8 mouse cellular contexts compared by ENCODE assay signal in genomic region chr2:166291266-166291665, GRCm38 (mm10).
DNase-seq lines count a peak whose midpoint lies in the region; ATAC-seq and TF ChIP-seq lines count a peak whose summit lies in the region.

No protein-coding gene starts in this region.

- no peaks in the 10 kb centered on the region for H3K9me3 ChIP-seq in forebrain, embryonic 10.5 days
- no peaks in the 10 kb centered on the region for H3K9me3 ChIP-seq in forebrain, embryonic 12.5 days
- no peaks in the 10 kb centered on the region for H3K9me3 ChIP-seq in embryonic facial prominence, embryonic 14.5 days (ENCODE audit: control insufficient read depth, low read length)
- H3K9me3 ChIP-seq in intestine, postnatal 0 days (ENCODE audit: control insufficient read depth): no peaks in the 10 kb centered on the region

- no peaks in the 10 kb centered on the region for H3K36me3 ChIP-seq in forebrain, embryonic 10.5 days (replicated peaks)
- no peaks in the 10 kb centered on the region for H3K36me3 ChIP-seq in forebrain, embryonic 12.5 days (replicated peaks)
- H3K36me3 ChIP-seq in embryonic facial prominence, embryonic 14.5 days (ENCODE audit: control insufficient read depth, insufficient read depth, low read length): no peaks in the 10 kb centered on the region
- H3K36me3 ChIP-seq in intestine, postnatal 0 days (ENCODE audit: control insufficient read depth, insufficient read depth): no peaks in the 10 kb centered on the region

- peak overlapping the region; percentile 72 for H3K27ac ChIP-seq in forebrain, embryonic 10.5 days
- H3K27ac ChIP-seq in forebrain, embryonic 12.5 days: no peak overlapping the region
- H3K27ac ChIP-seq in embryonic facial prominence, embryonic 14.5 days (replicated peaks; ENCODE audit: low read depth, low read length): peak overlapping the region; percentile 15; the same call in 1 of the 2 replicates
- H3K27ac ChIP-seq in intestine, postnatal 0 days (ENCODE audit: low read depth, low read length): no peak overlapping the region

- H3K9ac ChIP-seq in forebrain, embryonic 12.5 days: no peak overlapping the region
- H3K9ac ChIP-seq in embryonic facial prominence, embryonic 14.5 days (ENCODE audit: low read depth, low read length): no peak overlapping the region
- no peak overlapping the region for H3K9ac ChIP-seq in intestine, postnatal 0 days (ENCODE audit: low read depth, low read length)

- ATAC-seq in forebrain, embryonic 12.5 days (ENCODE audit: low FRiP score): no peak
- peak; percentile 63; the same call in 1 of the 2 replicates for ATAC-seq in embryonic facial prominence, embryonic 14.5 days (ENCODE audit: low read depth)
- no peak for ATAC-seq in intestine, postnatal 0 days
- ATAC-seq in frontal cortex, adult (ENCODE audit: low TSS enrichment): no peak

- WGBS in forebrain, embryonic 10.5 days: 35% methylated on average over 6 of the region's 6 CpGs
- 48% methylated on average over 6 of the region's 6 CpGs for WGBS in forebrain, embryonic 12.5 days
- WGBS in embryonic facial prominence, embryonic 14.5 days: 13% methylated on average over 6 of the region's 6 CpGs
- 23% methylated on average over 6 of the region's 6 CpGs for WGBS in intestine, postnatal 0 days

- no peak for DNase-seq in forebrain, embryonic 10.5 days (ENCODE audit: extremely low spot score, low spot score)
- peak; percentile 72 for DNase-seq in embryonic facial prominence, embryonic 14.5 days (ENCODE audit: low spot score)
- peak; percentile 27 to 58 for DNase-seq in lung, postnatal 4 days
- DNase-seq in right cerebral cortex, adult 2 months (ENCODE audit: low spot score in 2 of 2): no peak
- no peak for DNase-seq in frontal cortex, postnatal 14 days (ENCODE audit: low spot score in 2 of 2)

- H3K4me1 ChIP-seq in forebrain, embryonic 10.5 days: peaks cover 54% of the 10 kb centered on the region
- H3K4me1 ChIP-seq in forebrain, embryonic 12.5 days: peaks cover 29% of the 10 kb centered on the region
- H3K4me1 ChIP-seq in embryonic facial prominence, embryonic 14.5 days (ENCODE audit: control insufficient read depth, insufficient read depth, low read length): peaks cover 29% of the 10 kb centered on the region
- H3K4me1 ChIP-seq in intestine, postnatal 0 days (replicated peaks; ENCODE audit: control insufficient read depth, insufficient read depth, low read length): no peaks in the 10 kb centered on the region

- peaks cover 28% of the 10 kb centered on the region for H3K27me3 ChIP-seq in forebrain, embryonic 10.5 days (ENCODE audit: poor library complexity, severe bottlenecking)
- H3K27me3 ChIP-seq in forebrain, embryonic 12.5 days: peaks cover 3% of the 10 kb centered on the region; the same call in 1 of the 2 replicates
- H3K27me3 ChIP-seq in embryonic facial prominence, embryonic 14.5 days (replicated peaks; ENCODE audit: control insufficient read depth, insufficient read depth, low read length): no peaks in the 10 kb centered on the region
- H3K27me3 ChIP-seq in intestine, postnatal 0 days (replicated peaks; ENCODE audit: control insufficient read depth, insufficient read depth, low read length): no peaks in the 10 kb centered on the region

- no peak overlapping the region for H3K4me3 ChIP-seq in forebrain, embryonic 10.5 days
- H3K4me3 ChIP-seq in forebrain, embryonic 12.5 days (replicated peaks): no peak overlapping the region
- no peak overlapping the region for H3K4me3 ChIP-seq in embryonic facial prominence, embryonic 14.5 days (ENCODE audit: low read depth, low read length)
- H3K4me3 ChIP-seq in intestine, postnatal 0 days (ENCODE audit: low read depth, low read length): no peak overlapping the region

- H3K4me2 ChIP-seq in forebrain, embryonic 12.5 days: no peak overlapping the region
- no peak overlapping the region for H3K4me2 ChIP-seq in embryonic facial prominence, embryonic 14.5 days (ENCODE audit: low read depth, low read length)
- H3K4me2 ChIP-seq in intestine, postnatal 0 days (replicated peaks; ENCODE audit: low read depth): 0 out of 2 replicates have a peak overlapping the region, but pooled peaks have one; percentile 24

- TF ChIP-seq CTCF in intestine, postnatal 0 days (IDR thresholded peaks at IDR 0.05; ENCODE audit: low read depth): no peak

Comparison
In these comparisons a context has a peak if more than half of its experiments do, and no peak if none do; other contexts are left out.
1. H3K27ac ChIP-seq: peak in forebrain, embryonic 10.5 days (single experiment) and embryonic facial prominence, embryonic 14.5 days (single experiment); none in forebrain, embryonic 12.5 days (single experiment) and intestine, postnatal 0 days (single experiment).
2. DNase-seq: peak in embryonic facial prominence, embryonic 14.5 days (single experiment) and lung, postnatal 4 days (2 of 2); none in forebrain, embryonic 10.5 days (single experiment), right cerebral cortex, adult 2 months (0 of 2) and frontal cortex, postnatal 14 days (0 of 2).